Mouse (Mus musculus) embryo, embryonic 10.5 days (tissue): ENCODE results near the gene Nod1.
"Not testable (repeated sequence)": the region's sequence is repeated elsewhere in the genome, so short reads cannot be mapped to it uniquely, and the experiment has no call there.

Source experiments
- DNase-seq: peaks from one replicate; pipeline ENCODE4 v3.0.0-alpha.2; 2015; ENCODE audit warnings: low spot score

Nod1 gene

DNA sequence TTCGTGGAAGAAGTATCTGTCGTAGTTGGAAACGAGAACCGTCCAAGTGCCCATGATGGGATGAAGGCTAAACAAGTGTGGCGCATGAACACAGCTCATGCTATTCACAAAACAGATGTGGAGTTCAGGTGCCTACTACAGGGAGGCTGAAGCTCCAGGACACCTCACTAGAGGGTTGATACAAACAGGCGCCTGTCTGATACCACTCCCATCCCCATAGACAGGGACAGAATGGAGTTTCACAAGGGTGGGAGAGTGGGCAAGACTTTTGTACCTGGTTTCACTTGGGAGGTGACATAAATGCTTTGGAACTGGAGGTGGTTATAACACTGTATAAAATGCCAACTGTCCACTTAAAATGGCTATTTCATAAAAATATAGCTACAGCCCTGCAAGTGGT lies 7.0 kb upstream of the Nod1 start:
- DNase-seq = no peak

GRCm38 (mm10) chr6:54975616-54976015 lies 3.2 kb upstream of the Nod1 start:
- no peak for DNase-seq

- peak; percentile 13 for DNase-seq
Measured at GRCm38 (mm10) chr6:54974501-54974900, 2.1 kb upstream of the Nod1 start.

DNA sequence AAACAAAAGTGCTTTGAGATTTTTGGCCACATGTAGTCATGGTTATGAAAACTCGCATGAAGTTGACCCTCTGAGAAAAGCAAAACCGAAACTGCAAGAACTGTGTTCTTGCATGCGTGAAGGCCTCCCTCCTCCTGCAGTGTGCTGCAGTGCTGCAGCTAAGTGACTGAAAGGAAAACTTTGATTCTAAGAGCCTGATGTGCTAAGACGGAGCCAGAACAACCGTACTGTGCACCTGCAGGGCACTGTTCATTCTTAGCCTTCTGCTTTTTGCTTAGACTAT lies 458 bp upstream of the Nod1 start:
- DNase-seq = no peak

- DNase-seq = no peak
Measured at GRCm38 (mm10) chr6:54971731-54972110, 691 bp downstream of the Nod1 start.

DNA sequence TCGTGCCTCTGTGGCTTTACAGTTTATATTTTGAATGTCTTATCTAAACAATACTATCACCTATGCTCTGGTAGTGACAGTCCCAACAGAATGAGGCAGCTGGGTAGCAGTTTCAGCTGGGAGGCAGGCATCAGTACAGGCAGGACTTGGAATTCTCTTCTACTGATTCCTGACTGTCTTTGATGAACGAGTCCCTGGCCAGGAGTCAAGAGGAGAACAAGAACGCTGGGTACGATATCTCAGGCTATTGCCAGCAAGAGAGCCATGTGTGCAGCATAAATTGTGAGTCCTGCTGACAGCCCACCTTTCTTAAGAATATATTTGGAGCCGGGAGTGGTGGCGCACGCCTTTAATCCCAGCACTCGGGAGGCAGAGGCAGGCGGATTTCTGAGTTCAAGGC lies 1.9 kb downstream of the Nod1 start:
- DNase-seq = no peak

GRCm38 (mm10) chr6:54969801-54970200 lies 2.6 kb downstream of the Nod1 start:
- DNase-seq = no peak

DNA sequence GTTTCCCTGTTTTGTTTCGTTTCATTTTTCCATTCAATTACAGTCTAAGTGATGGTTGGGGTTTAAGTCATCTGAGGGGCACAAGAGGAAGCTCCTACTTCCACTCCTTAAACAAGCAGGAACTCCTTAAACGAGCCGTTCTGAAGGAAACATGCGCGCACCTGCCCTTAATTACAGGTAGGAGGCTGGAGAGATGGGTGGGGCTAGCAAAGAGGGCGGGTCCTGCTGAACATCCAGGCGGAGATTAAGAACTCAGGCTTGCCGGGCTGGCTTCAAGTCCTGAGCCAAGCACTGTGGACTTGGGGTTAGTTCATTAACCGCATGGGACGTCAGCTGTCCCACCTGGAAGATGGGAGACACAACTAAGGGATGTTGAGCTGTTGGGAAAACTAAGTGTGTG lies 4.8 kb downstream of the Nod1 start:
- DNase-seq = no peak

GRCm38 (mm10) chr6:54965234-54965633 lies 7.2 kb downstream of the Nod1 start:
- no peak for DNase-seq

DNA sequence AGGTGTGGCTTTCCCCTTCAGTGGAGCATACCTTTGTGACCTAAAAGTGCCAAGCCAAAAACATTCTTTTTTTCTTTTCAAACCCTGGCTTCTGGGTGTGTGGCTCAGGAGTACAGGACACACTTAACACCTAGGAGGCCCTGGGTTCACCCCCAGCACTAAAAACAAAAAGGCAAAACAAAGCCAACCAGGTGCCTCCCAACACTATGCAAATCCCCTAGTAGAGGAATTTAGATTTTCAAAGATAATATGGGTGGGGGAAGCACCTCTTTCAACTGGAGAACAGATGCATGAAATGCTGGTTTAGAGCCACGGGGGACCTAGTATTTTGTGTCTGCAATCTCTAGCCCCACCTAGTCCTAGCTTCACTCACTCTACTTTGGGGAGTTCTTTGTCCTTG lies 7.7 kb downstream of the Nod1 start:
- DNase-seq = no peak

DNA sequence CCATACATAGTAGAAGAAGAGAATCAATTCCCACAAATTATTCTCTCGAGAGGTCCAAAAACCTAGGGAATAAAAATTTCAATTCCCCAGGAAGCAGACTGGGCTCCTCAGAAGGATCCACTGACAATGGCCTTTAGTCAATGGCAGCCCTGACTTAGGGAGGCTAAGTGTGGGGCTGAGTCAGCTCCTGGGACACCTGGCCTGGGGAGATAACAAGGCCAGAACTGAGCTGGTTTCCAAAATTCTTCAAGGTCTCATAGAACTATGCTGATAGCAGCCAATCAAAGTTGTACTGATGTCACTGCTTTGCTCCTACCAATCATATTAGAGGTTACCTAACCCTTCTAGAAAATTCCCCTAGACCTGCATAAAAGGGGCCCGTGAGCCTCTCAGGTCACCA lies 8.8 kb downstream of the Nod1 start:
- no peak for DNase-seq

- no peak for DNase-seq
Measured at GRCm38 (mm10) chr6:54957655-54958054, 14.8 kb downstream of the Nod1 start.

GRCm38 (mm10) chr6:54956425-54956824 lies 16.0 kb downstream of the Nod1 start:
- DNase-seq = peak; percentile 21

DNA sequence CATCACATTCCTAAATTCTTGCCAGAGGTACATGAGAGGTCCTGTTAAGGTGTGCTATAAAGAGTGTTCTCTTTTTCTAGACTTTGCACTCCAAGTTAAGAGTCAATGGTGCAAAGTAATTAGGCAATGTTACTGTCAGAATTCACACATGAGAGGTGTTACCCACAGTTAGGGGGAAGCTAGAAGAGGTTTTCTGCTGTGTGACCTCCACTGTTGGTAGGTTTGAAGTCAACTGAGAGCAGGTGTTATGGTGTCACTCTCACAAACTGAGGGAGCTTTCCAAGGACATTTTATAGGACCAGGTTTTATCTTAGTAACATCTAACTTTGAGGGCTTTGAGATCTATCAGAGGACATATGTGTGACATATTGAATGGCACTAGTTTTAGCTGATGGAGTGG lies 16.5 kb downstream of the Nod1 start:
- no peak for DNase-seq

- no peak for DNase-seq
Measured at GRCm38 (mm10) chr6:54954659-54955414, 17.6 kb downstream of the Nod1 start.

DNA sequence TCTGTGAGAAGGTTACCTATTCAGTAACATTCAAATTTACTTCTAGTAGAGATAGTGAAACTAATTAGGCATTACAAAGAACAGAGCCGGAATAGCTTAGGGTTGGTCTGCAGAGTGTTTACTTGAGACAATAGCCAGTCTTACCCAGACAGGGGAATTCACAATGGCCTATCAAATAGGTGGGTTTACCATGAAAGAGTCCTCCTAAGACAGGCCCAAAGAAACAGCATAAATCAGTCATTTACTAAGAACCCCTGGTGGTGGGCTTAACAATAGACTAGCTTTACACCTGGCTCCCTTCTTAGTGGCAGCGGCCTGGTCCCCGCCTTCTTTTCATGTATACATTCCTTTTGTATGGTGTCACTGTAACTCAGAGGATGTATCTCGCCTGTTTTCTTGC lies 19.0 kb downstream of the Nod1 start:
- DNase-seq = not testable (repeated sequence)

DNA sequence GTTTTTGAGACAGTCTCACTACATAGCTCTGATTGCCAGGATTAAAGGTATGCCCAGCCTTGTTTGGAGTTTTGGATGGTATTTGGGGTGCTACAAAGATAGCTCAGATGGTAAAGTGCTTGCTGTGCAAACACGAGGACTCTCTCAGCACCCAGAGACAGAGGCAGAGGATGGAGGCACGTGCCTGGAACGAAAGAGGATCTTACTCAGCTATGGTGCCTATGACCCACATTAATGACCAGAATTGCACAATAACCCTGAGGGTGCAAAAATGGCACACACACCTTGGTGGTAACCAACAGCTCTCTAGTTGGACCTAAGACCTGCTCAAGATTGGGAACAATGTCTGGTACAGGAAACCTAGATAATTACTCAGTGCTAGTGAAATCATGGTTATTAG lies 19.9 kb downstream of the Nod1 start:
- DNase-seq = no peak

GRCm38 (mm10) chr6:54948682-54949081 lies 23.7 kb downstream of the Nod1 start:
- DNase-seq = no peak

DNA sequence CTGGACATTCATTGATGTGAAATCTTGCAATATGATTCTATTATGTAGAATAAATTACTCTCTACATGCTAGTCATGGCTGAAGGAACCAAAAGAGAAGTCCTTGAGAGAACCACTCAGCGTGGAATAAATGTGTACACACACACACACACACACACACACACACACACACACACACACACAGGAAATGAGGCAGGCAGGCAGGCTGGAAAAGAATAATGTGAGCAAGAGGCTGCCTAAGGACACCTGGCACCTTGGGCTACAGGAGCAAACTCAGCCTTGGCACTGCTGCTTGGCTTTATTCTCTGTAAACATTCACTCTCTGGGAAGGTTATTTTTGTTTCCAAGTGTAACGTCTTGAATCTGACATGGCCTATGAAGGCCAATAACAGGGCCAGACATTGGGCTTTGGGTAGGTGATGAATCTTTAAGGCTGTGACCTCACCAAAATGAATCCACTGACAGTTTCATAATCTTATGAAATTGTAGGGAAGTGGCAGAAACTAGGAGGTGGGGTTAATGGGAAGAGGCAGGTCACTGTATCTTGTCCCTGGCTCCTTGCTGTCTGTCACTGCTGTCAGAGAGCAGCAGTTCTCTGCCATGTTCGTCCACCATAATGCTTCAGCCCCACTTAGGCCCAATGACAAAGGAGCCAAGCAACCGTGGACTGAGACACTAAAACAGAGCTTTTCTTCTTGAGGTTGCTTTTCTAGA lies 26.0 kb downstream of the Nod1 start:
- DNase-seq = no peak

DNA sequence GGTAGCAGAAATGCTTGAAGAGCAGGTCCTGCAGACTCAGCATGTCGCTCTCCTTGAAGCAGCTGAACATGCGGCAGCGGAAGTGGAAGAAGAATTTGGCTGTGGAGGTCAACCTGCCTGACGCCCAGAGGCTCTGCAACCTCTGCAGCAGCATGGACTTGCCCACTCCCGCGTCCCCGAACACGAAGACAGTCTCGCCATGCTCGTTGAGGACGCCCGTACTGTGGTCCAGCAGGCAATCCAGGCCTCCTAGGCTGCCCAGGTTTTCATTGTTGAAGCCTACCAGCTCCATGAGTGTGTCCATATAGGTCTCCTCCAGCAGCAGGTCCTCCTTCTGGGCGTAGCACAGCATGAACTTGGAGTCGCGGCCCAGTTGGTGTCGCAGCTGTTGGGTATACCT lies 27.9 kb downstream of the Nod1 start:
- DNase-seq = no peak

DNA sequence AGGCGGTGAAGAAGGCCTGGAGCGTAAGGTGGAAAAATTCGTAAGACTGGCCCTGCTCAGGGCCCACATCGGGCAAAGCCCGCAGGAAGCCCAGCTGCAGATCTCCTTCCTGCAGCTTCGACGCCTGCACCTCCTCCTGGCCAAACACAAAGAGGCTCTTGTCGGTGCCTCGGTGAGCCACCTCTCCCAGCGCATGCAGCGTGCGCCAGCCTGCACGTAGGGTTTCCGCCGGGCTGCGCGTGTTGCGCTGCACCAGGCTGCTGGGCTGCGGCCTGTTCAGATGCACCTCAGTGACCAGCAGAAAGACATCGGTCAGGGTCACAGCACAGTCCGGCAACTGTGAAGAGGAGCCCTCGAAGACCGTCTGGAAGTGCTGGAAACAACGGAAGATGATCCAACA lies 28.7 kb downstream of the Nod1 start:
- DNase-seq = no peak

GRCm38 (mm10) chr6:54943292-54943691 lies 29.1 kb downstream of the Nod1 start:
- no peak for DNase-seq

DNA sequence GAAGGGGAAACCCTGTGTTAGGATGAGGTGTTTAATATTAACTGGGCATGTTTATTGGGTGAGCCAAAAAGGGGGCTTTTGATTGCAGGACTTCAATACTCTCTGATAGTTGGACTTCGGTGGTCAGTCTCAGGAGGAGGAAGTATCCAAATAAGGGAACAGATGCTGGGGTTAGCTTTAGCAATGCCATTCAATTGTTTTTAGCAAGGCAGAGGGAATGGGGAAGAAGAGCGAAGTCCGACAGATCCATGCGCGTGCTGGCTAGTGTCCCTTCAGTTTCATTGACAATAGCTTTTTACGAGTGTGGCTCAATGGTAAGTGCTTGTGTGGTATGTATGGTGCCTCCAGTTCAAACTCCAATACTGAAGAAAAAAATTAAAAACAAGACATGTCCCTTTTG lies 31.3 kb downstream of the Nod1 start:
- no peak for DNase-seq

DNA sequence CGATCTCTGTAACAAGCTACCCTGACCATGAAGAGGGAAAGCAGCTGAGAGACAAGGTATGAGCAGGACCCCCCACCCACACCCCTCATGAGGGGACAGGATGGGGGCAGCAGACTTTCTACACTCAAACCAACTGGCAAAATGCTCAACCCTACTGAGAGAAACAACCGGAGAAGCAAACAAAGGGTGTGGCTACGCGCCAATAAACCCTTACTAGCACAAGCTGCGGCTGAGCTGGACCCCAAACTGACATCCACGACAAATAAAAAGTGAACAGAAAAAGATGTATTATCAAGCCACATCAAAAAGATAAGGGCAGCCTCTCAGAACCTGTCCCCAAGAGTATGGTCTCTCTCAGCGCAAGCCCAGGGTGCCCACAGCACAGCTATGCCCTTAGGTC lies 32.3 kb downstream of the Nod1 start:
- DNase-seq = no peak
